Mouse (Mus musculus) kidney, postnatal 0 days (tissue): ENCODE results near the gene Mpv17. TPM values are rescaled to one million over a fixed set of nuclear protein-coding genes. Genes with fewer than 3 reads are reported as not detected.

Experiments used
- ATAC-seq: fragments of 200-750 bp; cut with Nextera tagmentation; replicated peaks from 2 replicates; pipeline ENCODE4 v1.8.0; 2017; ENCODE audit warnings: low read depth, moderate number of reproducible peaks, moderate TSS enrichment, moderate library complexity; ENCODE audit not compliant: low FRiP score
- DNase-seq: peaks from one replicate; pipeline ENCODE4 v3.0.0-alpha.2; 2016; ENCODE audit warnings: low spot score
- H3K27ac ChIP-seq: fragments of 300-500 bp; sonication (generic); 2 replicates; pipeline ENCODE4 v1.5.1; 2014; ENCODE audit warnings: mild to moderate bottlenecking
- H3K27me3 ChIP-seq: fragments of 300-500 bp; sonication (generic); 2 replicates; pipeline ENCODE4 v1.6.1; 2014; ENCODE audit warnings: low read length, mixed read lengths; ENCODE audit not compliant: insufficient read depth
- H3K36me3 ChIP-seq: fragments of 300-500 bp; sonication (generic); 2 replicates; pipeline ENCODE4 v1.6.1; 2014; ENCODE audit warnings: low read length, mixed read lengths; ENCODE audit not compliant: insufficient read depth
- H3K4me1 ChIP-seq: fragments of 300-500 bp; sonication (generic); replicated peaks from 2 replicates; pipeline ENCODE4 v1.6.1; 2014; ENCODE audit warnings: antibody characterized with exemption, low read length, mixed read lengths; ENCODE audit not compliant: insufficient read depth
- H3K4me2 ChIP-seq: fragments of 300-500 bp; sonication (generic); 2 replicates; pipeline ENCODE4 v1.6.1; 2014; ENCODE audit warnings: mild to moderate bottlenecking, low read length, moderate library complexity, mixed read lengths
- H3K4me3 ChIP-seq: fragments of 300-500 bp; sonication (generic); replicated peaks from 2 replicates; pipeline ENCODE4 v1.5.1; 2014; ENCODE audit warnings: low read depth, low read length
- H3K9ac ChIP-seq: fragments of 300-500 bp; sonication (generic); 2 replicates; pipeline ENCODE4 v1.6.1; 2014; ENCODE audit warnings: low read depth, low read length
- H3K9me3 ChIP-seq: fragments of 300-500 bp; sonication (generic); replicated peaks from 2 replicates; pipeline ENCODE4 v1.6.1; 2016; ENCODE audit warnings: low read length, inconsistent platforms, mixed read lengths
- CTCF ChIP-seq: IDR thresholded peaks from 2 replicates; pipeline ENCODE4 v1.5.1; 2016; ENCODE audit warnings: antibody characterized with exemption, low read depth, mild to moderate bottlenecking, moderate library complexity
- WGBS: fragments of 180-500 bp; shearing (Covaris S2); extraction: QIAGEN DNeasy Blood & Tissue Kit; methylation state at CpG from one replicate; pipeline ENCODE4 v1.1.7; 2014; 5-methylcytosine and 5-hydroxymethylcytosine counted together
- polyA plus RNA-seq: library from polyadenylated mRNA; unstranded; fragments of >200 nt; fragmentation: Nextera tagmentation; extraction: Ambion mirVana; gene quantifications from 2 replicates; pipeline ENCODE4 v1.2.1, GENCODE M21; 2015

Mpv17 gene
- polyA plus RNA-seq, 1 experiment from 2014 or later = 45.3 TPM

GRCm38 (mm10) chr5:31121111-31121510 is 32.9 kb downstream of the Mpv17 start:
- Histone ChIP-seq H3K9me3 (no peaks in the 10 kb centered on the region), H3K27me3 (no peaks in the 10 kb centered on the region), H3K4me1 (no peaks in the 10 kb centered on the region), H3K4me2 (no peak overlapping the region), H3K4me3 (no peak overlapping the region), H3K9ac (no peak overlapping the region), H3K36me3 (no peaks in the 10 kb centered on the region), H3K27ac (no peak overlapping the region)
- WGBS = 71% methylated on average over 8 of the region's 8 CpGs
- ATAC-seq (no peak), DNase-seq (no peak)
- no peak for TF ChIP-seq CTCF

GRCm38 (mm10) chr5:31116912-31117311 is 37.1 kb downstream of the Mpv17 start:
- no peaks in the 10 kb centered on the region for H3K27me3 ChIP-seq
- H3K4me3 ChIP-seq = no peak overlapping the region
- no peaks in the 10 kb centered on the region for H3K4me1 ChIP-seq
- no peaks in the 10 kb centered on the region for H3K9me3 ChIP-seq
- H3K27ac ChIP-seq = no peak overlapping the region
- ATAC-seq = no peak
- H3K9ac ChIP-seq = no peak overlapping the region
- TF ChIP-seq CTCF = no peak
- H3K36me3 ChIP-seq = no peaks in the 10 kb centered on the region
- 26% methylated on average over 10 of the region's 10 CpGs for WGBS
- DNase-seq = no peak
- H3K4me2 ChIP-seq = no peak overlapping the region

- no peak within 1 kb of the TSS for H3K27ac ChIP-seq
- no peaks in the 10 kb centered on the region for H3K36me3 ChIP-seq
- no peak within 1 kb of the TSS for H3K4me3 ChIP-seq
- no peaks in the 10 kb centered on the region for H3K9me3 ChIP-seq
- DNase-seq (no peak), ATAC-seq (no peak)
- no peak within 1 kb of the TSS for H3K4me2 ChIP-seq
- WGBS = 23% methylated on average over 3 of the region's 3 CpGs
- H3K4me1 ChIP-seq = no peaks in the 10 kb centered on the region
- H3K9ac ChIP-seq = no peak within 1 kb of the TSS
- no peaks in the 10 kb centered on the region for H3K27me3 ChIP-seq
- TF ChIP-seq CTCF = no peak
These were observed 37.7 kb downstream of the Mpv17 start, which contains the start of gene Trim54 for GRCm38 (mm10) chr5:31116354-31116753. Trim54 (plus strand) TSS chr5:31116712.

- H3K27me3 ChIP-seq = no peaks in the 10 kb centered on the region
- ATAC-seq = no peak
- no peak overlapping the region for H3K4me2 ChIP-seq
- no peaks in the 10 kb centered on the region for H3K4me1 ChIP-seq
- DNase-seq = peak; percentile 46
- WGBS = 35% methylated on average over 7 of the region's 7 CpGs
- no peak overlapping the region for H3K4me3 ChIP-seq
- H3K9me3 ChIP-seq = no peaks in the 10 kb centered on the region
- no peak overlapping the region for H3K27ac ChIP-seq
- peak; percentile 64 for TF ChIP-seq CTCF
- no peak overlapping the region for H3K9ac ChIP-seq
- no peaks in the 10 kb centered on the region for H3K36me3 ChIP-seq
These were observed 43.3 kb downstream of the Mpv17 start for GRCm38 (mm10) chr5:31110781-31111180.

- no peaks in the 10 kb centered on the region for H3K36me3 ChIP-seq
- H3K27me3 ChIP-seq = no peaks in the 10 kb centered on the region
- no peak for TF ChIP-seq CTCF
- no peak within 1 kb of the TSS for H3K4me3 ChIP-seq
- no peak within 1 kb of the TSS for H3K9ac ChIP-seq
- 91% methylated on average over 18 of the region's 18 CpGs for WGBS
- H3K4me2 ChIP-seq = no peak within 1 kb of the TSS
- no peaks in the 10 kb centered on the region for H3K9me3 ChIP-seq
- DNase-seq = no peak
- no peaks in the 10 kb centered on the region for H3K4me1 ChIP-seq
- ATAC-seq = no peak
- H3K27ac ChIP-seq = no peak within 1 kb of the TSS
These were observed 46.0 kb downstream of the Mpv17 start, which contains the start of gene Slc30a3 for GRCm38 (mm10) chr5:31108000-31108490. Slc30a3 (minus strand) TSS chr5:31108237.

GRCm38 (mm10) chr5:31105814-31106335 is 48.2 kb downstream of the Mpv17 start, which contains the start of gene Dnajc5g:
Dnajc5g (plus strand) TSS chr5:31106285.
- H3K9me3 ChIP-seq = no peaks in the 10 kb centered on the region
- no peaks in the 10 kb centered on the region for H3K4me1 ChIP-seq
- no peak within 1 kb of the TSS for H3K27ac ChIP-seq
- H3K9ac ChIP-seq = no peak within 1 kb of the TSS
- no peak for ATAC-seq
- no peak for TF ChIP-seq CTCF
- WGBS = 89% methylated on average over 9 of the region's 9 CpGs
- H3K27me3 ChIP-seq = no peaks in the 10 kb centered on the region
- H3K4me2 ChIP-seq = no peak within 1 kb of the TSS
- DNase-seq = no peak
- H3K4me3 ChIP-seq = no peak within 1 kb of the TSS
- no peaks in the 10 kb centered on the region for H3K36me3 ChIP-seq
